Mouse (Mus musculus) intestine, embryonic 14.5 days (tissue): ENCODE results near the gene H2-M10.1. TPM values are rescaled to one million over a fixed set of nuclear protein-coding genes. Genes with fewer than 3 reads are reported as not detected.
"Not testable (repeated sequence)": the region's sequence is repeated elsewhere in the genome, so short reads cannot be mapped to it uniquely, and the experiment has no call there.

ENCODE experiments used
- ATAC-seq: fragments of 200-750 bp; cut with Nextera tagmentation; replicated peaks from 2 replicates; pipeline ENCODE4 v1.8.0; 2017; ENCODE audit warnings: low read depth, moderate number of reproducible peaks, moderate TSS enrichment, moderate library complexity; ENCODE audit not compliant: low FRiP score, low TSS enrichment
- DNase-seq: peaks from one replicate; pipeline ENCODE4 v3.0.0-alpha.2; 2018; ENCODE audit warnings: low spot score
- H3K27ac ChIP-seq: fragments of 300-500 bp; sonication (generic); 2 replicates; pipeline ENCODE4 v1.5.1; 2014; ENCODE audit warnings: low read depth, mild to moderate bottlenecking, control low read depth
- H3K27me3 ChIP-seq: fragments of 300-500 bp; sonication (generic); replicated peaks from 2 replicates; pipeline ENCODE4 v1.6.1; 2014; ENCODE audit warnings: low read length, control low read depth; ENCODE audit not compliant: control insufficient read depth, insufficient read depth
- H3K36me3 ChIP-seq: fragments of 300-500 bp; sonication (generic); 2 replicates; pipeline ENCODE4 v1.6.1; 2014; ENCODE audit warnings: low read length, control low read depth; ENCODE audit not compliant: control insufficient read depth, insufficient read depth
- H3K4me1 ChIP-seq: fragments of 300-500 bp; sonication (generic); replicated peaks from 2 replicates; pipeline ENCODE4 v1.6.1; 2014; ENCODE audit warnings: low read length, control low read depth, mixed read lengths; ENCODE audit not compliant: control insufficient read depth, insufficient read depth
- H3K4me2 ChIP-seq: fragments of 300-500 bp; sonication (generic); 2 replicates; pipeline ENCODE4 v1.6.1; 2014; ENCODE audit warnings: low read length
- H3K4me3 ChIP-seq: fragments of 300-500 bp; sonication (generic); 2 replicates; pipeline ENCODE4 v1.5.1; 2014; ENCODE audit warnings: low read depth, low read length, control low read depth, mixed read lengths
- H3K9ac ChIP-seq: fragments of 300-500 bp; sonication (generic); 2 replicates; pipeline ENCODE4 v1.6.1; 2014; ENCODE audit warnings: mild to moderate bottlenecking, low read length
- H3K9me3 ChIP-seq: fragments of 300-500 bp; sonication (generic); 2 replicates; pipeline ENCODE4 v1.6.1; 2016; ENCODE audit warnings: low read length, control low read depth; ENCODE audit not compliant: control insufficient read depth
- WGBS: fragments of 180-500 bp; shearing (Covaris S2); extraction: QIAGEN DNeasy Blood & Tissue Kit; methylation state at CpG from one replicate; pipeline ENCODE4 v1.1.7; 2014; 5-methylcytosine and 5-hydroxymethylcytosine counted together
- polyA plus RNA-seq: library from polyadenylated mRNA; unstranded; fragments of >200 nt; fragmentation: Nextera tagmentation; extraction: Ambion mirVana; gene quantifications from 2 replicates; pipeline ENCODE4 v1.2.1, GENCODE M21; 2014

H2-M10.1 gene
- polyA plus RNA-seq, 1 experiment from 2014 or later, result not detected

GRCm38 (mm10) chr17:36309293-36309692 lies 16.7 kb downstream of the H2-M10.1 start:
- ATAC-seq (no peak), DNase-seq (no peak)
- no peaks in the 10 kb centered on the region for H3K4me1 ChIP-seq
- no peak overlapping the region for H3K4me3 ChIP-seq
- no peaks in the 10 kb centered on the region for H3K36me3 ChIP-seq
- no peaks in the 10 kb centered on the region for H3K27me3 ChIP-seq
- H3K9me3 ChIP-seq, result no peaks in the 10 kb centered on the region
- no peak overlapping the region for H3K9ac ChIP-seq
- H3K27ac ChIP-seq, result no peak overlapping the region
- WGBS, result 16% methylated on average over 1 of the region's 1 CpGs
- no peak overlapping the region for H3K4me2 ChIP-seq

DNA sequence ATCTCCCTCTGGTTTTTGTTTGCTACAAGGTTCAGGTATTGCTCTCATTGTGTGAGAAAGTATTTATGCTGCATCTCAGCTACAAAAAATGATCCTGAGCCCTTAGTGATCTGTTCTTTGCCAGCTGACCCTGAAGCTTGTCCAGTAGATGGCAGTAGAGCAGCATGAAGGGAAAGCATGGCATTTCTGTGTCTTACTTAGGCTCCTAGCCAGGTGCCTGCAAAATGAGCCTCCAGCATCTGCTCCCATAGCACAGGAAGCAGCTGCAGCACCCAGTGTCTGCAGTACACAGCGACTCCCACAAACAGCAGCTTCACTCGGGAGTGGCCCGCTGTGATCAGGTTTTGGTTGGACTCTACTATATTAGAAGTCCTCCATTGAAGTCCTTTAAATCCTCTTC lies 17.1 kb downstream of the H2-M10.1 start:
- not testable (repeated sequence) for H3K9ac ChIP-seq, H3K27me3 ChIP-seq, H3K4me3 ChIP-seq, H3K4me2 ChIP-seq, H3K9me3 ChIP-seq, H3K4me1 ChIP-seq, H3K27ac ChIP-seq, H3K36me3 ChIP-seq, ATAC-seq
- peak; percentile 76 for DNase-seq
- 1% methylated on average over 3 of the region's 3 CpGs for WGBS

DNA sequence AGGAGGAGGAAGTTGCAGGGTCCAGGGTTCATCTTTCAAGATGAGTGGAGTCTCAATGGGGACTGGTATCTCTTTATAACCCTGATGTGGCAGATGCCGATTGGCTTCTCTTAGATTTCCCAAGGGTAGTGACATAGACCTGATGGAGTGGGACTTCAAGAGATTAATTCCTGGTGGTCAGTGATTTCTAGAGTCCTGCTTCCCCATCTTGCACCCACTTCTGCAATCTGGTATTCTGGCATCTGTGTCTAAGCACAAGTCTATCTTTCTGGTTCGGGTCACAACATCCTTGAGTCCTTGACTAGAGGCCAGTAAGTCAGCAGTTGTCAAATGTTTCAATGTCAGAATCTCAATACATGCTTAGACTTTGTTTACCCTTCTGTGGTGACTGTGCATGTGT lies 39.6 kb downstream of the H2-M10.1 start, which contains the start of gene H2-M10.2:
H2-M10.2 (minus strand) TSS at position 101 of the 400 bp plus-strand sequence.
- Histone ChIP-seq H3K4me1 (no peaks in the 10 kb centered on the region), H3K9me3 (peaks cover 10% of the 10 kb centered on the region; the same call in 1 of the 2 replicates), H3K9ac (no peak within 1 kb of the TSS), H3K36me3 (peaks cover 5% of the 10 kb centered on the region; the same call in 1 of the 2 replicates), H3K4me3 (no peak within 1 kb of the TSS), H3K4me2 (no peak within 1 kb of the TSS), H3K27me3 (no peaks in the 10 kb centered on the region), H3K27ac (no peak within 1 kb of the TSS)
- DNase-seq (no peak), ATAC-seq (no peak)
- 89% methylated on average over 2 of the region's 2 CpGs for WGBS

- Histone ChIP-seq H3K4me3 (no peak overlapping the region), H3K4me1 (no peaks in the 10 kb centered on the region)
Measured at GRCm38 (mm10) chr17:36281521-36282245, 44.3 kb downstream of the H2-M10.1 start.

GRCm38 (mm10) chr17:36274776-36275175 lies 51.2 kb downstream of the H2-M10.1 start:
- H3K4me1 ChIP-seq, result peaks cover 15% of the 10 kb centered on the region
- H3K9ac ChIP-seq, result no peak overlapping the region
- H3K36me3 ChIP-seq, result peaks cover 27% of the 10 kb centered on the region
- ATAC-seq (no peak), DNase-seq (no peak)
- no peaks in the 10 kb centered on the region for H3K27me3 ChIP-seq
- H3K4me2 ChIP-seq, result no peak overlapping the region
- H3K4me3 ChIP-seq, result no peak overlapping the region
- no peak overlapping the region for H3K27ac ChIP-seq
- H3K9me3 ChIP-seq, result no peaks in the 10 kb centered on the region
- 94% methylated on average over 4 of the region's 4 CpGs for WGBS

More at GRCm38 (mm10) chr17:36281521-36282245, 44.3 kb downstream of the H2-M10.1 start:
- ATAC-seq, result no peak
- 87% methylated on average over 4 of the region's 4 CpGs for WGBS
- Histone ChIP-seq H3K9ac (no peak overlapping the region), H3K36me3 (peaks cover 30% of the 10 kb centered on the region), H3K27ac (no peak overlapping the region), H3K27me3 (no peaks in the 10 kb centered on the region), H3K9me3 (peaks cover 10% of the 10 kb centered on the region; the same call in 1 of the 2 replicates), H3K4me2 (no peak overlapping the region)
- no peak for DNase-seq

DNA sequence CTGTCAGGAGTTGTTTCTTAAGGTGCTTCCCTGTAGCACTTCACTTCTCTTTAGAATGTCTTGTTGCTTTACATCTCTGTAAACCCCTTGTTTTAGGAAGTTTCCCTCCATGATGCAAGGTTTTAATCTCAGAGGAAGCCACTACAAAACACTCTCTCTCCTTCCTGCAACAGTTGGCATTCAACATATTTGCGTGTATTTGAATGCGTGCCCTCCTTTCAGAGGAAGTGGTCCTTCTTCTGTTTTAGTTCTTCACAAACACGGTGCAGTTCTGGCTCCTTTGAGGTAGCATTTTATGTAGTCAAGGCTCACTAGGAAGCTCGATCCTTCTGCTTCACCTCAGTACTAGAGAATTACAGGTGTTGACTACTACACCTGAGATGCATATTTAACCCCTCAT lies 52.2 kb downstream of the H2-M10.1 start:
- no peak for ATAC-seq
- 89% methylated on average over 4 of the region's 4 CpGs for WGBS

More for the DNA sequence above, 52.2 kb downstream of the H2-M10.1 start:
- H3K36me3 ChIP-seq, result peaks cover 22% of the 10 kb centered on the region
- H3K27me3 ChIP-seq, result no peaks in the 10 kb centered on the region
- H3K27ac ChIP-seq, result no peak overlapping the region
- no peak overlapping the region for H3K9ac ChIP-seq
- H3K9me3 ChIP-seq, result no peaks in the 10 kb centered on the region
- H3K4me1 ChIP-seq, result peaks cover 15% of the 10 kb centered on the region
- H3K4me2 ChIP-seq, result no peak overlapping the region
- DNase-seq, result no peak
- no peak overlapping the region for H3K4me3 ChIP-seq

Other genes with a start within 250 kb of the H2-M10.1 start
- not detected in 2 replicates for gene Gm19684, start 204.5 kb downstream of the H2-M10.1 start, polyA plus RNA-seq
- gene Gm7030, start 196.7 kb downstream of the H2-M10.1 start, polyA plus RNA-seq, result not detected in 2 replicates
- 0.13 TPM in 1 of 2 replicates, not detected in the other for gene Gm8909, start 157.6 kb downstream of the H2-M10.1 start, polyA plus RNA-seq
- gene H2-T3, start 135.9 kb downstream of the H2-M10.1 start, polyA plus RNA-seq, result 7.9 and 8.2 TPM in 2 replicates
- gene Rpp21, start 68.1 kb downstream of the H2-M10.1 start, polyA plus RNA-seq, result 156 and 158 TPM in 2 replicates
- gene Trim39, start 53.9 kb downstream of the H2-M10.1 start, polyA plus RNA-seq, result 11.3 and 13.6 TPM in 2 replicates
- not detected in 2 replicates for gene H2-M10.2, start 39.7 kb downstream of the H2-M10.1 start, polyA plus RNA-seq
- gene H2-M10.3, start 42.3 kb upstream of the H2-M10.1 start, polyA plus RNA-seq, result not detected in 2 replicates
- not detected in 2 replicates for gene H2-M10.4, start 136.2 kb upstream of the H2-M10.1 start, polyA plus RNA-seq
- not detected in 2 replicates for gene H2-M11, start 220.9 kb upstream of the H2-M10.1 start, polyA plus RNA-seq